Mouse (Mus musculus): ENCODE data around the gene Crybb1. TPM values are rescaled to one million over a fixed set of nuclear protein-coding genes. Genes with fewer than 3 reads are reported as not detected.

Crybb1 gene
- total RNA-seq, 2 experiments from 2014 or later = not detected

DNA sequence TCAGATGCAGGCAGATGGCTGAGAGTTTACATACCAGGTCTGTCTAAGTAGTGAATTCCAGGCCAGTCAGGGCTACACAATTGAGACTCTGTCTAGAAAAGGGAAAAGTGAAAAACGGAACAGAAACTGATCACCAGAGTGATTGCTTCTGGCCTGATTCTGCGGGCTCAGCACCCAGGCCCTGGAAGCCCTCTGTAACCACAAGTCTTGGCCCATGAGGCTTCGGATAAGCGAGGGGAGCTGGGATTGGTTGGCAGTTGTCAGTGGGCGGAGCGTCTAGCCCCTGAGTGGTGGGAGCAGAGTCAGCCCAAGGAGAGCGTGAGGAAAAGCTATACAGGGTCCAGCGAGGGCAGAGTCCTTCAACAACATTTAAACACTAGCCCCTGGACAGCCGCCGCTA lies 9.9 kb downstream of the Crybb1 start:
- ATAC-seq (replicated peaks; ENCODE audit: poor library complexity) = peak; percentile 79

DNA sequence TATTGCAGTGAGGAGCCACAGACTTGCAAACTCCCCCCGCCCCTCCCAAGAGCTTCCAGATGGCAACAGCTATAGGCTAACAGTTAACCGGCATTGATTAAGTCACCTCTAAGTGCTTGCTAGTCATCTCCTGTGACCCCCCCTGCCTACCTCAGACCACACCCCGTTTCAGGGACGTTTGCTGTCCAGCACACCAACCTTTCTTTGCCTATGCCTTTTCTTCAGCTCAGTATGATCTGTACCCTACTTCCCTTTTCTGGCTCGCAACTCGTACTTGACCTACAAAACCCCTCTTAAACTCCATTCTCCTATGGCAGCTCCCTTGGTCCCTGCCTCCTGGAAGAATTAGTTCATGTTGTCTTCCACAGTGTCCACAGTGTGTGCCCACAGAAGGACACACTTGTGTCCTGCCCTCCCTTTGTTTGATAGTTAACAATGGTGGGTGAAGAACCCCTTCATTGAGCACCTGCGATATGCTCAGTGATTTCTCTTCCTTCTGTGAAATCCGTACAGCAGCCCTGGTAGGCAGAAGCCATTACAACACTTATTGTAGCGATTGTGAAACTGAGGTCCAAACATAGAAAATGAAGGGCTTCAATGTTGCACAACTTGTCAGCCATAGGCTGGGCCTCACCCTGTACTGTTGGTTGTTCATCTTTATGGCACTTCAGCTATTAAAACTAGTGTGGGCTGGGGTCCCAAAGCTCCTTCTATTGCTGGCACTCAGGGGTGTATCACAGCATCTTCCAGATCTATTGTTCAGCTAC lies 10.6 kb downstream of the Crybb1 start:
- ATAC-seq (replicated peaks; ENCODE audit: poor library complexity) = peak; percentile 64

DNA sequence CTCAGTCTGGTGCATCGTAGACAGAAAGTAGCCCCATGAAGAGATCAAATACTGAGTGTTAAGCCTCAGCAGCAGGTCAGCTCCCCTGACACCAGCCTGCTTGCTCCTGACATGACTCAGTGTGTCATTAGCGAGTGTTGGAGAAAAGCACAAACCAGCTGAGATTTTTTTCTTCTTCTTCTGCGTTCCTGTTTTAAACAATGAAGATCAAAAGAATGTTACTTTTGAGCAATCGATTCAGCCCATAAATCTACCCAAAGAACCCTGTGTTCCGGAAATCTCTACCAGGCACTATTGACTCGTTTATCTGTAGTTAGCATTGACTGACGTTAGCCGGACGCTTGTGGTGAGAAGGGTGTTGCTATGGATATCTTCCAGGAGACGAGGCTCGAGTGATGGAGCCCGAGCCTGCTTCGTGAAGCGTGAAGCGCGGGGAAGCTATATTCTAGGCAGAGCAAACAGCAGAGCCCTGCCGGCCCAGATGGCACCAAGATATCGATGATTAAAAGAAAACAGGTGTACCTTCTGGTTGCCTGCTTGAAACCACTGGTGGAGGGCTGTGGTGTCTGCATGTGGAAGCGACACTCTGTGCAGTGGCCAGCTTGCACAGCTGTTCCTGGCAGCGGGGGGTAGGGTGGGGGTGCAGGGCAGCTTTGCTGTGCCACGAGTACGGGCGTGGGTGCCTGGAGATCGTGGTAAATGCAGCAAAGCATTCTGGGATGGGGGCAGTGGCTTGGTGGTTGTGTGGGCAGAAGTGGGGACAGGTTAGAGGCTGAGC lies 15.3 kb downstream of the Crybb1 start:
- peak; percentile 23 for ATAC-seq (replicated peaks; ENCODE audit: poor library complexity)

DNA sequence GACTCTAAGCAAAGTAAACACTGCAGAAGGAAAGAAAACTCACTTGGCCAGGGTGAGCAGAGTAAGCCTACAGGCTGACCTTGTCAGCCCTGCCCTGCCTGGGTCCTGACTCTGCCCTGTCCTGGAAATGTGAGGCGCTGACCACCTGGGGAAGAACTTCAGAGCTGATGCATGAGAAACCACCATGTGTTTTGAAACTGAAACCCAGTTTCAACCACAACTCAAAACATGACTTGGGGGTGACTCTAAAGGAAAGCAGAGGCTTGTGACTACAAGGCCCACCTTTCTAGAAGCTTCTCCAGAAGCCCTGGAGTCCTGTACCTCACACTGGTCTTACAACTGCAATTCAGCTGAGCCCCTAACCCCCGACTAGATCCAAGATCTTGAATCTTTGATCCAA lies 17.3 kb downstream of the Crybb1 start:
- no peak for ATAC-seq (replicated peaks; ENCODE audit: poor library complexity)

DNA sequence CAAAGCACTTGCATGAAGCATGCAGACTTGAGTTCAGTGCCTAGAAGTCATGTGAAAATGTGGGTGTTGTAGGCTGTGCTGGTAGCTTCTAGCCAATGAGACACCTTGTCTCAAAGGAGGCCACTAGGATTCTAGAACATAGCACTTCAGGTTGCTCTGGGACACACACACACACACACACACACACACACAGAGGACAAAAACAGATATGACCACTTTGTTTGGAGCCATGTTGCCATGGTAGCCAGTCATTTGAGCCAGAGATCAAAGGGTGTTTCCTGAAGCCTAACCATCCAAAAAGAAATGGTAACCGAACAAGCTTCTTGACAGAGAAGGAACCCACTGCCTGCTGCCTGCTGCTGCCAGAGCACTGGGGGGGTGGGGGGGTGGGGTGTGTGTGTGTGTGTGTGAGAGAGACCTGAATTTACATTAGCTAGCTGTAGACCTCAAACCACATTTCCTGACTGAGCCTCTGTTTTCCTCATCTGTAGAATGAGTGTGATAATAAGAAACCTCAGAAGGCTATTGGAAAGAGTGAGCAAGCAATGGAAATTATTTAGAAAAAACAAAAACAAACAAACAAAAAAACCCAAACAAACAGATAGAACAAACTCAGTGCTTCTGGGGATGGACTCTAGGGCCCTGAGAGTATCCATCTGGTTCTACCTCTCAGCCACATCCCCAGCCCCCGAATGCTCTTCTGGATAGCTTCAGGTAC lies 18.3 kb downstream of the Crybb1 start:
- no peak for ATAC-seq (replicated peaks; ENCODE audit: poor library complexity)

DNA sequence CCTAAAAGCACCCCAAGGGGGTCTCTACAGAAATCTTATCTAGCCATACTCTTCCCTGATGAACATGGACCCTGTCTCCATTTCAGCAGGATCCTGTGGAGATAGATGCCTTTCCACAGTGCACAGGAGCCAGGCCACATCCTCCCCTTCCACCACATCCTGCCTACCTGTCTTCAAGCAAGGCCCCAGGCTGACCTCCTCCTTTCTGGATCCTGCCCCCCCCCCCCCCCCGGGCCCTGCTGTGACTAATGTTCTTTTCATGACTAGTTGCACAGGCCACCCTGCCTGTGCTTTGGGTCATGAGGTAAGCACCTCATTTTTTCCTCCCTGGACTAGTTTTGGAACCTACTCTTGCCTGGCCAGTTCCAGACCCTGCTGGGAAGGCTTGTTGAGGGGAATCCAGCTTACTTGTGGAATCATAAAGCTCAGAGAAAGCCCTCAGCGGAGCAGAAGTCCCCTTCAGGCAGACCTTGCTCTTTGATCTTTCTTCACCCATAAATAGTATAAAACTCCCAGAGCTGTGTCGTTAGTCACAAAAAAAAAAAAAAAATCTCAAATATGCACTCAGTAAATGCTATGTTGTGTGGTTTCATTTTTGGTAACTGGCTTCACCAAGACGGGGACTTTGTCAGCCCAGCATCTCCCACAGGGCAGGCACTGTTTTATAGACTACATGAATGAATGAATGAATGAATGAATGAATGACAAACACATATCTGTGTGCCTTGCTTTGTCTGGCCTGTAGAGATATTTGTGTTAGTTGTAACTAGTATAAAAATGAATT lies 19.6 kb downstream of the Crybb1 start:
- ATAC-seq (replicated peaks; ENCODE audit: poor library complexity) = no peak

DNA sequence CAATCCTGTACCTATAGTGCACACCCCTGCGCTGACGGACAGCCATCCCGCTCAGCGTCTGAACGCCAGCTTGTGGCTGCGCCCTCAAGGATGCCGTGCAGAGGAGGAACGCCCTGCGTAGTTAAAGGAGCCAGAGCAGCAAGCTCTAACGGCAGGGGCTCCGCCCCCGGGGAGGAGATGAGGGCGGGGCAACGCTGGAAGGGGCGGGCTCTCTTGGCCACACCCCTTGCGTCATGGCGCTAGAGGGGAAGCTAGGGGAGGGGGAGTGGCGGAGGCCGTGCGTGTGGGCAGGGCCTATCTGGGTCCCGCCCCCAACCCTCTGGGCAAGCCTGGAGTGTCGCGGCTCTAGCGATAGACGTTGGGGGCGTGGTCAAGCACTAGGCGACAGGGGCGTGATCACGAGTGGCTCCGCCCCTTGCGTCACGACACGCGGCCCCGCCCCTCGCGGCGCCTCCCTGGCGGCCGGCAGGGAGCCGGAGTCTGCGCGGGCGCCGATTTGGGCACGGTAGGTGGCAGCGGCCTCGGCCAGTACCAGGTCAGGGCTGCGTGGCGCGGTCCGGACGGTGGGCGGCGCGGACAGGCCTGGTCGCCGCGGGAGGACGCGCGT lies 20.8 kb downstream of the Crybb1 start, which contains the start of gene Tpst2:
Gene Tpst2 (plus strand): TSS at position 425 of the 607 bp plus-strand sequence.
- peak; percentile 77 for ATAC-seq (replicated peaks; ENCODE audit: poor library complexity)

GRCm38 (mm10) chr5:112276907-112277348 lies 21.3 kb downstream of the Crybb1 start:
- 0 out of 2 replicates have a peak, but pooled peaks have one; percentile 1 for ATAC-seq (replicated peaks; ENCODE audit: poor library complexity)

- ATAC-seq (replicated peaks; ENCODE audit: poor library complexity) = no peak
Observed at GRCm38 (mm10) chr5:112277906-112278470, 22.4 kb downstream of the Crybb1 start.

DNA sequence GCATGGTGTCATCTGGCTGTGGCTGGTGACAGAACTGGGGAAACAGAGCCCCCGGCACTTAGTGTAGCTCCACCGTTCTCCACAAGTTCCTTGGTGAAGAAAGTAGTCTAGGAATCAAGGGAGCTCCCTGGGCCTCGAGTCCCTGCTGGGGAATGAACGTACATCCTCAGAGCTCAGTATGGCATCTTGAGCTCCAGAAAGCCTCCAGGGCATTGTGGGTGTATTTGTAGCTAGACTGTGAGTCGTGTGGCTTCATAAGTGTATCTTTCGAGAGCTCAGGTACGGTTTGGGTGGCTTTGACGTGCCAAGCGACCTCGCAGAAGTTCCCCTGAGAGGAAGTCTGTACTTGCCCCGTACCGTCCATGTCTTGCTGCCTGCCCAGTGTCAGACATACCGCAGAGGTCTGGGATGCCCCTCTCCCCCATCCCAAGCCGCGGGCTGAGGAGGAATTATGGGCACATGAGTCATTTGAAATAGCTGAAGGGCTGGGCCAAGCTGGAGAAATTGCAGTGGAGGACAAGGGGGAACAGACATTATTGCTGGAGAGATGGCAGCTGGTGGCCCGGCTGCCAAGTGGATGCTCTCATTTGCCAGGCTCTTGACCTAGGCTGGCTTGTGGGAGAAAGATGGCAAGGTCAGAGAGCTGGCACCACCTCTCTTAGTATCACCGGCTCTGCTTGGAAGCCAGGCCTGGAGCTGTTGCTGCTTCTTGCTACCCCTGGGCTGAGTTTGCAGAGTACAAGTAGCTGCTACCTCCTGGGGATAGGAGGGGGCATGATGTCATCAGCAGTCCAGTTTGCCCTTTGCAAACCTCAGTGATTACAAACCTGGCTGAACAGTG lies 23.8 kb downstream of the Crybb1 start:
- no peak for ATAC-seq (replicated peaks; ENCODE audit: poor library complexity)

DNA sequence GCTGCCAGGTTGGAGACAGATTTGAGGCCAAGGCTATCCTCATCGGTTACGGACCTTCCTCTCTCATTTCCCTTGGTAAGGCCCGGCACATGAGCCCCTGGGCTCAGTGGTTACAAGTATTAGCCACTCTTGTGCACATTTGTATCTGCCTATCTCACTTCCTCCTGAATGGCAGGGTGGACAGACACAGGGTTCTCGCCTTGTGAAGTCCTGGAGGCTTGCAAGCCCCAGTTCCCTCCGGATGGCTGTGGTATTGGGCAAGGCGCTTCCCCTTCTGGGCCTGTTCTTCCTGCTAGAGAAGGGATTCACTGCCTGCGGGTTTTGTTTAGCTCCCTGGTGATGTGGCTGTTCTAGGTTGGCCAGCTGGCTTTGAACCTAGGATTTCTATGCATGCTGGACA lies 24.5 kb downstream of the Crybb1 start:
- ATAC-seq (replicated peaks; ENCODE audit: poor library complexity) = peak; percentile 39

DNA sequence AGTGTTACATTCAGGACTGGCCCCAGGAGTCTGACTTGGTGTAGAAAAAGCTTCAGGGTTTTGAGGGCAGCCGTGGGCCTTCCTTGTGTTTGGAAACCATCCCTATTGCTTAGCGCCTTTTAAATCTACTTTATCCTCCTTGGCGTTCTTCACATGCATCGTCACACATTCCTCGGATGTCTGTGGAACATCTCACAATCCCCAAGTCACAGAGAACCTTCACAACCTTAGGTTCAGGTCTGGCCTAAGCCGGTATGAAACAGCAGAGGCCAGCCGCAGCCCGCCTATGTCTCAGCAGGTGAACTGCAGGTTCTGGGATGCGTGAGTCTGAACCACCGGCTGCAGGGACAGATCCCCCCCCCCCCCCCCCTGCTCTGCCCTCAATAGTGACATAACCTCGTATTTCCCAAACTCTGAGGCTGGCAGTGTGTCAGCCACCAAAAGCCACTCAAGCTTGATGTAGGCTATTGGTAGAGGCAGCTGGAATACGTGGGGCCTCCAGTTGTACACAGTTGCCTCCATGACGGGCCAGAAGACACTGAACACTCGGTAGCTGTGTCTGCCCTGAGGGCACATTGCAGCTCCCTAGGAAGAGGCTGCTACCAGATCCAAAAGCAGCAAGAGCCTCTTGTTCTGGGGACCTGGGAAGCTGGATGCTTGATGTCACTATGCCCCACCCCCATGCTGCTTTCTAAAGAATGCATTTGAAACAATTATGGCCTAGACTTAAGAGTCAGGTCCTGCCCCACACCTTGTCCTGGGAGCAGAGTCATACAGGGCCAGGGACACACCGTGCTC lies 25.4 kb downstream of the Crybb1 start:
- ATAC-seq (replicated peaks; ENCODE audit: poor library complexity) = no peak

GRCm38 (mm10) chr5:112281676-112282075 lies 26.1 kb downstream of the Crybb1 start:
- ATAC-seq (replicated peaks; ENCODE audit: poor library complexity) = peak; percentile 18

- no peak for ATAC-seq (replicated peaks; ENCODE audit: poor library complexity)
Observed at GRCm38 (mm10) chr5:112282123-112282779, 26.6 kb downstream of the Crybb1 start.

DNA sequence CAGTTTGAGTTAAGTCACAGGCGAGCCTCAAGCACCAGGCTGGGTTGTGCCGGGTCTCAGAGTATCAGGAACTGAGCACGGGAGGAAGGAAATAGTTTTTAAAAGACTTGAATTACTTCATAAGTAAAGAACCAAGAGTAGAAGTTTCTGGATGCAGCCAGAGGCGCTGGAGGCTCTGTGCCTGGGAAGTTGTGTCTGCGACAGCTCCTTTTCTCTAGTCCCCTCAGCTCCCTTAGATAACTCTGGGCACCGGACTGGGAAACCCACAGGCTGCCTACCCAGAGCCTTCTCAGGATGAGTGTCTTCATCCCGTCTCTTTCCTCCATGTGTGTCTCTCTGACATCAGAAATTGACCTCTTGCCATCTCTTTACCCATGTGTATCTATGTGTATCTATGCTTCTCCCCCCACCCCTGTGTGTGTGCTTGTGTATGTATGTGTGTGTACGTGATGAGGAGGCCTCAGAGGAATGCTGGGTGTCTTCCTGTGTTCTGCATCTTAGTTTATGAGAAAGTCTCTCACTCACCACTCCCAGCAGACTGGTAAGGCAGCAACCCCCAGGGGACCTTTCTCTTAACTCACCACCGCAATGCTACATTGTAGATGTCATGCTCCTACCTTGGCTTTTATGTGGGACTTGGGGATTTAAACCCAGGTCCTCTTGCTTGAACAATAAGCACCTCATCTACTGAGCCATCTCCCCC lies 27.3 kb downstream of the Crybb1 start:
- ATAC-seq (replicated peaks; ENCODE audit: poor library complexity) = no peak

- ATAC-seq (replicated peaks; ENCODE audit: poor library complexity) = 0 out of 2 replicates have a peak, but pooled peaks have one; percentile 3
Observed at GRCm38 (mm10) chr5:112283543-112284202, 28.1 kb downstream of the Crybb1 start.

All from megakaryocyte progenitor cell, adult 5-6 weeks (primary cell).